Mouse (Mus musculus) heart, embryonic 16.5 days (tissue): ENCODE data around the gene Pafah2. TPM values are rescaled to one million over a fixed set of nuclear protein-coding genes. Genes with fewer than 3 reads are reported as not detected.

Experiments used
- ATAC-seq: fragments of 200-750 bp; cut with Nextera tagmentation; replicated peaks from 2 replicates; pipeline ENCODE4 v1.8.0; 2017; ENCODE audit warnings: moderate number of reproducible peaks; ENCODE audit not compliant: insufficient read depth, low FRiP score; ENCODE audit errors: extremely low read depth
- H3K27ac ChIP-seq: fragments of 300-500 bp; sonication (generic); 2 replicates; pipeline ENCODE4 v1.5.1; 2014; ENCODE audit warnings: mild to moderate bottlenecking, low read length, control low read depth, moderate library complexity
- H3K27me3 ChIP-seq: fragments of 300-500 bp; sonication (generic); 2 replicates; pipeline ENCODE4 v1.6.1; 2014; ENCODE audit warnings: low read length, mixed read lengths; ENCODE audit not compliant: control insufficient read depth, insufficient read depth
- H3K36me3 ChIP-seq: fragments of 300-500 bp; sonication (generic); 2 replicates; pipeline ENCODE4 v1.6.1; 2014; ENCODE audit not compliant: control insufficient read depth, insufficient read depth
- H3K4me1 ChIP-seq: fragments of 300-500 bp; sonication (generic); 2 replicates; pipeline ENCODE4 v1.6.1; 2014; ENCODE audit warnings: low read length, mixed read lengths; ENCODE audit not compliant: control insufficient read depth, insufficient read depth
- H3K4me2 ChIP-seq: fragments of 300-500 bp; sonication (generic); 2 replicates; pipeline ENCODE4 v1.6.1; 2014; ENCODE audit warnings: low read depth, mild to moderate bottlenecking, control low read depth, low read length
- H3K4me3 ChIP-seq: fragments of 300-500 bp; sonication (generic); 2 replicates; pipeline ENCODE4 v1.5.1; 2014; ENCODE audit warnings: mild to moderate bottlenecking, control low read depth, low read length
- H3K9ac ChIP-seq: fragments of 300-500 bp; sonication (generic); 2 replicates; pipeline ENCODE4 v1.6.1; 2014; ENCODE audit warnings: low read length, control low read depth
- H3K9me3 ChIP-seq: fragments of 300-500 bp; sonication (generic); replicated peaks from 2 replicates; pipeline ENCODE4 v1.6.1; 2016; ENCODE audit warnings: low read length; ENCODE audit not compliant: control insufficient read depth
- WGBS: fragments of 180-500 bp; shearing (Covaris S2); extraction: QIAGEN DNeasy Blood & Tissue Kit; methylation state at CpG from one replicate; pipeline ENCODE4 v1.1.7; 2014; 5-methylcytosine and 5-hydroxymethylcytosine counted together
- polyA plus RNA-seq: library from polyadenylated mRNA; unstranded; fragments of >200 nt; fragmentation: Nextera tagmentation; extraction: Ambion mirVana; gene quantifications from 2 replicates; pipeline ENCODE4 v1.2.1, GENCODE M21; 2015

Pafah2 gene
- polyA plus RNA-seq, 1 experiment from 2014 or later = 9.6 TPM

DNA sequence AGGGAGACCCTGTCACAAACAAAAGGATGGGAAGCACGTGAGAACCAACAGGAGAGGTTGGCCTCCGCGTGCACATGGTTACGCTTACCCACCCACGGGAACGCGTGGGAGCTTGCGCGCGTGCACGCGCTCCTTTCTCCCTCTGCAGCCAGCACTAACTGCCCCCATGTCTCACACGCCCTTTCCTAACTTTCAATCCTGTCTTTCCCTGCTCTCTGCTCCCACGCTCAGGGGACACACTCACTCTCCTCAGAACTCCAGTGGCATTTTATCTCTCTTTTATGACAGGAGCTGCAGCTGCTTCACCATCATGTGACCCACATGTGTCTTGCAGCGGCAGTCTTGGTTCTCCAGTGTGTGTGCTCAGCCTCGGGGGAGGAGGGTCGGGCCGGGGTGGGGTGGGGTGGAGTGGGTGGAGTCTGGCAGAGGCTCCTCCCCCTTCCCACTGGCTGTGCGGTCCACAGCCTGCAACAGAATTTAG, 5.1 kb downstream of the Pafah2 start:
- peak overlapping the region; percentile 14; the same call in 1 of the 2 replicates for H3K27ac ChIP-seq
- WGBS = 5% methylated on average over 19 of the region's 19 CpGs

DNA sequence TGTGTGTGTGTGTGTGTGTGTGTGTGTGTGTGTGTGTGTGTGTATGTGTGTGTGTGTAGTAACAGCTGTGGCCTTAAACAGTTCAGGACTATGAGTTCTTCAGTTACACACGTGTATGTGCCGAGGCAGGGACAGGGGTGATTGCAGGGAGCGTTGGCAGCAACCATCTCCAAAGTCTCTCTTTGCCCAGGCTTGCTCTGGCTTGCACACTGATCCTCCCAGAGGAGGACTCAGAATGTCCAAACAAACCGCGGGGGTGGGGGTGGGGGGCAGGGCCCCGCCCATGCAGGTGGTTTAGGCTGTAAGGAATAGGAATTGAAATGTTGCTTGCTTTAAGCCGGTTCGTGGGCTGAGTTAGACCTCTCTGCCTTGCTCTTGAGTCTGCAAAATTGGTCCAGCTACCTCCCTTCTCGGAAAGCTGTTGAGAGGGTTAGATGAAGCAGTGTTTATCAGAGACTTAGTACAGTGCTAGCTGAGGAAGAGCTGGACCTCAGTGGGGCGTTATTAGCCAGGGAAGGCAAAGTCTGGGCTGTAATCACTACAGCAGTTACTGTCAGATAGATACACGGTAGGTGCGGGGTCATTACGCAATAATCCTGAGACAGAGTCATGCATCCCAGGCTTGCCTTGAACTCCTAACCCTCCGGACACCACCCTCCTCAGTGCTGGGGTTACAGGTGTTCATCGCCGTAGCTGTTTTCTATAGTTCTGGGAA, 5.9 kb downstream of the Pafah2 start:
- H3K27ac ChIP-seq = peak overlapping the region; percentile 73
- no peaks in the 10 kb centered on the region for H3K27me3 ChIP-seq
- WGBS = 59% methylated on average over 16 of the region's 16 CpGs
- no peaks in the 10 kb centered on the region for H3K9me3 ChIP-seq
- peaks cover 40% of the 10 kb centered on the region for H3K4me1 ChIP-seq
- peak overlapping the region; percentile 21; the same call in 1 of the 2 replicates for H3K9ac ChIP-seq
- 0 out of 2 replicates have a peak, but pooled peaks have one; percentile 1 for ATAC-seq
- H3K4me3 ChIP-seq = no peak overlapping the region
- H3K4me2 ChIP-seq = peak overlapping the region; percentile 78
- H3K36me3 ChIP-seq = no peaks in the 10 kb centered on the region

More for the DNA sequence above, 5.1 kb downstream of the Pafah2 start:
- Histone ChIP-seq H3K4me3 (peak overlapping the region; percentile 46), H3K4me1 (peaks cover 40% of the 10 kb centered on the region), H3K27me3 (no peaks in the 10 kb centered on the region), H3K9me3 (no peaks in the 10 kb centered on the region), H3K36me3 (no peaks in the 10 kb centered on the region), H3K9ac (peak overlapping the region; percentile 62), H3K4me2 (peak overlapping the region; percentile 78)
- ATAC-seq = peak; percentile 53

DNA sequence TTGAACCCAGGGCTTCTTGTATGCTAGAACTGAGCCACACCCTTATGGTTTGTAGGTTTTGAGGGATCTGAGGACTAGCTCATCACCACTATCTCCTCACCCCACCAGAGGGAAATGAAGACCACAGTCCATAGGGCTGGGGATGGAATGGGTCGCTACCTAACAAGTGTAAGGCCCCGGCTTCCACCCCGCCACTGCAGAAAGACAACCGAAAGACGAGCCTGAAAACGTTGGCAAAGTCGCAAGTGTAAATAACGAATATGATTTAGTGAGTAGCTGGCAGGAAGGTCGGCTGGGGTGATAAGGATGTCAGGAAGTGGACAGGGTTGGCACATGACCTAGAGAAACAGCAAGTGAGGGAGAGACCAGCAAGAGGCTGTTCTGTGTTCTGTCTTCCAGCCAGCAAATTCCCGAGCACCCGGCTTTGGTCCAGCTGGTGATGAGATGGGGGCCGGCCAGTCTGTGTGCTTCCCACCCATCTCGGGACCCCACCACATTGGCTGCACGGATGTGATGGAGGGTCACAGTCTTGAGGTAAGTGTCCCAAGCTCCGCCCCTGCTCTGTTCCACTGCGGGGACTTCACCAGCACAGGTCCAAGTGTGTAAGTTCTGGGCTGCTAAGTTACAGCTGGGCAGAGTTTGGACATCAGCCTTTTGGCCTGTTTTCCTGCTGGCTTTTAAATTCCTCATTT, 6.6 kb downstream of the Pafah2 start:
- ATAC-seq = peak; percentile 78
- H3K9me3 ChIP-seq = no peaks in the 10 kb centered on the region
- no peaks in the 10 kb centered on the region for H3K36me3 ChIP-seq
- 32% methylated on average over 16 of the region's 16 CpGs for WGBS
- H3K4me2 ChIP-seq = peak overlapping the region; percentile 78
- peaks cover 37% of the 10 kb centered on the region for H3K4me1 ChIP-seq
- no peaks in the 10 kb centered on the region for H3K27me3 ChIP-seq
- peak overlapping the region; percentile 73 for H3K27ac ChIP-seq
- H3K9ac ChIP-seq = peak overlapping the region; percentile 21; the same call in 1 of the 2 replicates
- no peak overlapping the region for H3K4me3 ChIP-seq

DNA sequence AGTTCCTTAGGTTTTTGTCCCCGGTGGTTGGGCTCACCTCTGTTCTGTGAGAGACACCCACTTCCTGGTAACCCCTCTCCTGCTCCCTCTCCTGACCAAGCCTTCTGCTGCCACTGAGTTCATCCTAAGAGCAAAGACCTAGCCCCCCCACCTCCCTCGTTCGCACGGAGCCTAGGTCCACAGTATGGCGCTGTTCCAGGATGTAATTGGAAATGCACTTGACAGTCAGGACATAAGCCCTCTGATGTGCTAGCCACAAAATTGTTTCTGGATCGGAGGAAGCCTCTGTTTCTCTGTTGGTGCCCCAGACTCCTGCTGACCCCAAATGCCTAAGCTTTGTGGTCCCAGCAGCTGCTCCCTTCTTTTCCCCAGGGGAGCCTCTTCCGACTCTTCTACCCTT, 7.6 kb downstream of the Pafah2 start:
- H3K4me2 ChIP-seq = 0 out of 2 replicates have a peak overlapping the region, but pooled peaks have one; percentile 13
- no peak for ATAC-seq
- H3K4me3 ChIP-seq = no peak overlapping the region
- H3K9ac ChIP-seq = no peak overlapping the region
- H3K4me1 ChIP-seq = peaks cover 34% of the 10 kb centered on the region
- H3K36me3 ChIP-seq = no peaks in the 10 kb centered on the region
- no peaks in the 10 kb centered on the region for H3K9me3 ChIP-seq
- peak overlapping the region; percentile 41 for H3K27ac ChIP-seq
- no peaks in the 10 kb centered on the region for H3K27me3 ChIP-seq
- WGBS = 42% methylated on average over 7 of the region's 7 CpGs

DNA sequence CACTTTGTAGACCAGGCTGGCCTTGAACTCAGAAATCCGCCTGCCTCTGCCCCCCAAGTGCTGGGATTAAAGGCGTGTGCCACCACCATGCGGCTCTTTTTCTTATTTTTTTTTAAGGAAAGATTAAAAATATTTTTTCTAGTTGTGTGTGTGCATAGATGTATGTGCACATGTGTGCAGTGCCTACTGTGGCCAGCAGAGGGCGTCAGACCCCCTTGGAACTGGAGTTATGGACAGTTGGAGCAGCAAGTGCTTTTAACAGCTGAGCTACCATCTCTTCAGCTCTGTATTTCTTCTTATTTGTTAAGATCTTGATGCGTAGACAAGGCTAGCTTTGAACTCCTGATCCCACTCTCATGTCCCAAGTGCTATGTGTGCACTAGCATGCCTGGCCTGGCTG, 13.2 kb downstream of the Pafah2 start:
- WGBS = 70% methylated on average over 5 of the region's 5 CpGs
- H3K4me3 ChIP-seq = no peak overlapping the region
- H3K9ac ChIP-seq = no peak overlapping the region
- H3K27ac ChIP-seq = no peak overlapping the region
- H3K9me3 ChIP-seq = 0 out of 2 replicates have a peak, but pooled peaks cover 3% of the 10 kb centered on the region
- no peak overlapping the region for H3K4me2 ChIP-seq
- H3K4me1 ChIP-seq = no peaks in the 10 kb centered on the region; the same call in 1 of the 2 replicates
- H3K27me3 ChIP-seq = no peaks in the 10 kb centered on the region
- H3K36me3 ChIP-seq = peaks cover 4% of the 10 kb centered on the region
- no peak for ATAC-seq

DNA sequence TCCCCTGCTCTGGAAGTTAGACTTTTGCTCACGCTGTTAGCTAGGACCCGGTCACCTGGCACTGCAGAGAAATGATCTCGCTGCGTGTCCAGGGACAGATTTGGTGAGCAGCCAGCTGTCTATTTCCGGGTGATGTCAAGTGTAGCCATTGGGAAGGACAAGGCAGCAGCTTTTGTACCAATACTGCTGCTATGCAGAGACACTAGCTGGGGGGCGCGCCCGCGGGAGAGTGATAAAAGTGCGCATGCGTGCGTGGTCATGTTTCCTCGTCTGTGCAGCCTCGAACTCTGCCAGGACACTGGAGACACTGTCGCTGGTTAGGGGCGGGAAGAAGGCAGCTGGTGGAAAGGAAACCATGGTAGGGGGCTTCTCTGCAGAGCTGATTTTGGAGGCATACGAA, 20.1 kb downstream of the Pafah2 start:
- peaks cover 9% of the 10 kb centered on the region for H3K36me3 ChIP-seq
- H3K9ac ChIP-seq = peak overlapping the region; percentile 42
- peaks cover 8% of the 10 kb centered on the region for H3K4me1 ChIP-seq
- H3K27me3 ChIP-seq = no peaks in the 10 kb centered on the region
- H3K4me3 ChIP-seq = no peak overlapping the region
- H3K4me2 ChIP-seq = peak overlapping the region; percentile 40
- H3K27ac ChIP-seq = peak overlapping the region; percentile 38; the same call in 1 of the 2 replicates
- H3K9me3 ChIP-seq = no peaks in the 10 kb centered on the region
- WGBS = 52% methylated on average over 17 of the region's 17 CpGs
- no peak for ATAC-seq

DNA sequence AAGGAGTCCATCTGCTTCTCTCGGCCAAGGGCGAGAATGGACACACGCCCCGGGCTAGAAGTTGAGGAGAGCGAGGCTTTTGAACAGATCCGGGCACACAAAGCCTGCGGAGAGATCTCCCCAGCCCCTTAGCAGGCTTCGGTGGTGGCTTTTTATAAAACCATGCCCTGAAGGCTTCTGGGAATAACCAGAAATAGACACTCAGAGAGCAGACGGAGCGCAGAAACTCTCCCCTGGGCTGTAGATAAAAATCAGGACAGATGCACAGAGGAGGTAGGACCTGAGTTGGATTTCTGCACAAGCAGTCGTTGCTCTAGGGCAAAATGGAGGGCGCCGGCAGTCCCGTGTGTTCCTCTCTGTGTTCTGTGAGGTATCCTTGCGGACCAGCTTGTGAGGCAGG, 20.5 kb downstream of the Pafah2 start:
- peak overlapping the region; percentile 38; the same call in 1 of the 2 replicates for H3K27ac ChIP-seq
- no peak for ATAC-seq
- H3K36me3 ChIP-seq = peaks cover 9% of the 10 kb centered on the region
- WGBS = 51% methylated on average over 15 of the region's 15 CpGs
- H3K4me2 ChIP-seq = peak overlapping the region; percentile 40; the same call in 1 of the 2 replicates
- H3K9me3 ChIP-seq = no peaks in the 10 kb centered on the region
- H3K9ac ChIP-seq = peak overlapping the region; percentile 42
- no peak overlapping the region for H3K4me3 ChIP-seq
- H3K4me1 ChIP-seq = peaks cover 8% of the 10 kb centered on the region
- no peaks in the 10 kb centered on the region for H3K27me3 ChIP-seq

DNA sequence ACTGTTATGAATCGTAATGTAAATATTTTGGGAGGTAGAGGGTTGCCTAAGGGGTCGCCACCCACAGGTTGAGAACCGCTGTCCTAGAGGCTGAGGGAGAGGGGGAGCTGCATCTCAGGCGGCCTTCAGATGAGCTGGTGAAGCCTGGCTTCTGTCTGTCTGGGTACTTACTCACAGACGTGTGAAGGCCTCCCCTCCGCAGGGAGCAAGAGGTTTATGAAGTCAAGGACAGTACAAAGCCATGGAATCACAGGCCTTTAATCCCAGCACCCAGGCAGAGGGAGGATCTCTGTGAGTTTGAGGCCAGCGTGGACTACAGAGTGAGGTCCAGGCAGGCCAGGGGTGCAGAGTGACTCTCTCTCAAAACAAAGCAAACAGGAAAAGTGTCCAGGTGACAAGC, 21.0 kb downstream of the Pafah2 start:
- peak; percentile 49; the same call in 1 of the 2 replicates for ATAC-seq
- Histone ChIP-seq H3K4me3 (no peak overlapping the region), H3K9me3 (no peaks in the 10 kb centered on the region), H3K9ac (no peak overlapping the region), H3K27me3 (no peaks in the 10 kb centered on the region), H3K36me3 (peaks cover 9% of the 10 kb centered on the region), H3K4me2 (no peak overlapping the region), H3K4me1 (peaks cover 8% of the 10 kb centered on the region), H3K27ac (peak overlapping the region; percentile 38; the same call in 1 of the 2 replicates)
- 60% methylated on average over 7 of the region's 7 CpGs for WGBS

DNA sequence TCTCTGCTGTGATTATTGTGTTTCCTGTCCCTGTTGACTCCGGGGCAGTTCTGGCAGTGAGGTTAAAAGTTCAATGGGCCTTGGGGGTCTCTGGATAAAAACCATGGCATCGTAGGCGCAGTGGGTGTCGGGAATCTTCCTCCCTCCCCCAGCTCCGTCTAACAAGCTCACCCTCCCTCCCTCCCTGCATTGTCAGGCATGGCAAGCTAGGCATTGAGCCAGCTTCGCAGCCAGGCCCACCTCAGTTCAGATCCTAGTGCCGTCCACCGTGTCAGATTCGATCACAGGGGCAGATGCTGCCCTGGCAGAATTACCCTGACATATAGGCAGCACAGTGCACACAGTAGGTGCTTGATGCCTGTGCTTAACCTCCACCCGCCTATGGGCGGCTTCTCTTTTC, 25.9 kb downstream of the Pafah2 start:
- no peaks in the 10 kb centered on the region for H3K4me1 ChIP-seq
- H3K27ac ChIP-seq = no peak overlapping the region
- no peak overlapping the region for H3K4me2 ChIP-seq
- H3K4me3 ChIP-seq = no peak overlapping the region
- ATAC-seq = no peak
- H3K27me3 ChIP-seq = no peaks in the 10 kb centered on the region
- WGBS = 63% methylated on average over 11 of the region's 11 CpGs
- peaks cover 13% of the 10 kb centered on the region; the same call in 1 of the 2 replicates for H3K36me3 ChIP-seq
- no peaks in the 10 kb centered on the region for H3K9me3 ChIP-seq
- no peak overlapping the region for H3K9ac ChIP-seq
